In genomic region chr2:152728594-152728993, GRCm38 (mm10) we compare ENCODE assay signal across 8 mouse cellular contexts. TPM values are rescaled to one million over a fixed set of nuclear protein-coding genes. Genes with fewer than 3 reads are reported as not detected.
DNase-seq lines count a peak whose midpoint lies in the region; ATAC-seq and TF ChIP-seq lines count a peak whose summit lies in the region.

No protein-coding gene starts in this region.

- H3K4me3 ChIP-seq in heart, adult 2 months = no peak overlapping the region
- no peak overlapping the region for H3K4me3 ChIP-seq in liver, adult 2 months (ENCODE audit: insufficient read depth, low read depth, low read length)
- H3K4me3 ChIP-seq in intestine, embryonic 14.5 days (ENCODE audit: low read depth, low read length) = no peak overlapping the region
- no peak overlapping the region for H3K4me3 ChIP-seq in myocyte

- H3K4me2 ChIP-seq in intestine, embryonic 14.5 days (ENCODE audit: low read length) = no peak overlapping the region
- H3K4me2 ChIP-seq in myocyte (ENCODE audit: low read depth) = peak overlapping the region; percentile 84

- no peak for TF ChIP-seq CTCF in heart, adult 2 months (IDR thresholded peaks at IDR 0.05)
- TF ChIP-seq CTCF in liver, adult 2 months (IDR thresholded peaks at IDR 0.05; ENCODE audit: low read depth, low read length) = no peak

- H3ac ChIP-seq in myocyte (ENCODE audit: control insufficient read depth, insufficient read length) = no peak overlapping the region

- peak overlapping the region; percentile 8; the same call in 1 of the 2 replicates for H3K9ac ChIP-seq in heart, adult 2 months (ENCODE audit: low read depth, low read length)
- no peak overlapping the region for H3K9ac ChIP-seq in liver, adult 2 months (ENCODE audit: low read depth, low read length)
- no peak overlapping the region for H3K9ac ChIP-seq in intestine, embryonic 14.5 days (ENCODE audit: low read length)

- no peak for ATAC-seq in intestine, embryonic 14.5 days (replicated peaks; ENCODE audit: low FRiP score, low TSS enrichment, low read depth)

- no peak for DNase-seq in heart, adult 2 months
- DNase-seq in heart, adult 18-20 months = no peak
- peak; percentile 62 for DNase-seq in liver, adult 2 months (ENCODE audit: extremely low read depth, low read depth, low spot score)
- DNase-seq in liver = no peak
- no peak for DNase-seq in intestine, embryonic 14.5 days (ENCODE audit: low spot score)
- DNase-seq in cerebellum, adult 9-10 months = no peak
- no peak for DNase-seq in layer of hippocampus, postnatal 25 days (ENCODE audit: extremely low spot score in 1 of 2, low spot score in 1 of 2)

- WGBS in heart, adult 2 months = 75% methylated on average over 7 of the region's 7 CpGs
- WGBS in liver, adult 2 months = 24% methylated on average over 7 of the region's 7 CpGs
- 61% methylated on average over 7 of the region's 7 CpGs for WGBS in intestine, embryonic 14.5 days

- H3K4me1 ChIP-seq in heart, adult 2 months (ENCODE audit: control insufficient read depth, insufficient read depth, low read length) = peaks cover 26% of the 10 kb centered on the region
- peaks cover 14% of the 10 kb centered on the region for H3K4me1 ChIP-seq in liver, adult 2 months (ENCODE audit: control insufficient read depth, insufficient read depth, low read length)
- H3K4me1 ChIP-seq in intestine, embryonic 14.5 days (replicated peaks; ENCODE audit: control insufficient read depth, insufficient read depth, low read length) = peaks cover 39% of the 10 kb centered on the region

- H3K27me3 ChIP-seq in heart, adult 2 months (ENCODE audit: control insufficient read depth, insufficient read depth, low read length) = no peaks in the 10 kb centered on the region
- 0 out of 2 replicates have a peak, but pooled peaks cover 2% of the 10 kb centered on the region for H3K27me3 ChIP-seq in liver, adult 2 months (ENCODE audit: control insufficient read depth, insufficient read depth, low read length)
- H3K27me3 ChIP-seq in intestine, embryonic 14.5 days (replicated peaks; ENCODE audit: control insufficient read depth, insufficient read depth, low read length) = no peaks in the 10 kb centered on the region
- H3K27me3 ChIP-seq in myocyte (ENCODE audit: control insufficient read depth, insufficient read depth, insufficient read length) = no peaks in the 10 kb centered on the region

- H3K79me2 ChIP-seq in heart, adult 2 months (replicated peaks; ENCODE audit: control insufficient read depth, insufficient read depth, low read length) = no peaks in the 10 kb centered on the region
- no peaks in the 10 kb centered on the region for H3K79me2 ChIP-seq in liver, adult 2 months (ENCODE audit: control insufficient read depth, insufficient read depth, low read length)
- no peaks in the 10 kb centered on the region for H3K79me2 ChIP-seq in myocyte (ENCODE audit: control insufficient read depth, insufficient read depth)

- no peak for TF ChIP-seq POLR2A in heart, adult 2 months (IDR thresholded peaks at IDR 0.05; ENCODE audit: insufficient read depth, low read depth, low read length)
- TF ChIP-seq POLR2A in liver, adult 2 months (IDR thresholded peaks at IDR 0.05; ENCODE audit: extremely low read depth, insufficient read depth, low read length) = no peak
- TF ChIP-seq POLR2A in myocyte (IDR thresholded peaks at IDR 0.05; ENCODE audit: insufficient read length, low read depth) = no peak

- TF ChIP-seq EP300 in heart, adult 2 months (IDR thresholded peaks at IDR 0.05; ENCODE audit: insufficient read depth, low read depth, low read length) = no peak

- intact Hi-C loops in heart, adult 2 months (cut with DNase I) = no loop called here

- no peaks in the 10 kb centered on the region for H3K36me3 ChIP-seq in heart, adult 2 months (ENCODE audit: control insufficient read depth, insufficient read depth, low read length)
- H3K36me3 ChIP-seq in liver, adult 2 months (ENCODE audit: control insufficient read depth, insufficient read depth, low read length) = no peaks in the 10 kb centered on the region
- H3K36me3 ChIP-seq in intestine, embryonic 14.5 days (ENCODE audit: control insufficient read depth, insufficient read depth, low read length) = no peaks in the 10 kb centered on the region
- H3K36me3 ChIP-seq in myocyte (ENCODE audit: control insufficient read depth, insufficient read depth) = no peaks in the 10 kb centered on the region

- H3K27ac ChIP-seq in heart, adult 2 months = peak overlapping the region; percentile 93
- peak overlapping the region; percentile 38 for H3K27ac ChIP-seq in liver, adult 2 months (replicated peaks; ENCODE audit: insufficient read depth, low read depth, low read length)
- peak overlapping the region; percentile 88; the same call in 1 of the 2 replicates for H3K27ac ChIP-seq in intestine, embryonic 14.5 days (ENCODE audit: low read depth)

- H3K9me3 ChIP-seq in intestine, embryonic 14.5 days (ENCODE audit: control insufficient read depth, low read length) = no peaks in the 10 kb centered on the region

TF ChIP-seq in myocyte, 11 proteins besides CTCF, POLR2A, EP300 and RAD21:
- no peak for TF ChIP-seq MYOD1 (IDR thresholded peaks at IDR 0.05; ENCODE audit: control insufficient read depth in 1 of 3, insufficient read length in 2 of 3, low read depth in 2 of 3)
- TF ChIP-seq POLR2AphosphoS2 (IDR thresholded peaks at IDR 0.05; ENCODE audit: insufficient read length, low read depth) = no peak
- no peak for TF ChIP-seq CEBPB (IDR thresholded peaks at IDR 0.05; ENCODE audit: insufficient read depth, poor library complexity, severe bottlenecking)
- no peak for TF ChIP-seq REST (IDR thresholded peaks at IDR 0.05; ENCODE audit: insufficient read depth, insufficient read length)
- no peak for TF ChIP-seq TCF12 (IDR thresholded peaks at IDR 0.05; ENCODE audit: insufficient read depth, poor library complexity, severe bottlenecking)
- no peak for TF ChIP-seq TCF3 (IDR thresholded peaks at IDR 0.05; ENCODE audit: insufficient read length, low read depth)
- no peak for TF ChIP-seq SRF (IDR thresholded peaks at IDR 0.05; ENCODE audit: control insufficient read depth, insufficient read length, low read depth)
- TF ChIP-seq E2F4 (IDR thresholded peaks at IDR 0.05; ENCODE audit: insufficient read depth) = no peak
- no peak for TF ChIP-seq MAX (IDR thresholded peaks at IDR 0.05; ENCODE audit: low read depth)
- TF ChIP-seq USF1 (IDR thresholded peaks at IDR 0.05; ENCODE audit: low read depth) = no peak

RNA-seq across cellular contexts. Expression of gene Id1, which starts 7.5 kb away (rescaled TPM):
- 10 to 100 TPM; 56.5 to 59.8 TPM for total RNA-seq in heart, adult 2 months (2021)
- polyA plus RNA-seq in heart, adult 2 months (2012; rRNA removed) = 74.7 and 113 TPM in 2 replicates
- 10 to 100 TPM; 63.7 to 75.1 TPM for total RNA-seq in heart, adult 18-20 months (2021)
- total RNA-seq in liver, adult 2 months (2014; rRNA removed) = 16.4 and 33.0 TPM in 2 replicates
- polyA plus RNA-seq in liver, adult 2 months (2012; rRNA removed) = 19.2 and 33.0 TPM in 2 replicates
- polyA plus RNA-seq in intestine, embryonic 14.5 days (2014; fragmentation: Nextera tagmentation; extraction: Ambion mirVana) = 101 and 109 TPM in 2 replicates
- 59.5 TPM for polyA plus RNA-seq in myocyte (2012; fragmentation: generic; extraction: Trizol)
- total RNA-seq in layer of hippocampus, postnatal 25 days (2021) = 10 to 100 TPM; 19.6 to 22.4 TPM

RNA-seq across cellular contexts. Expression of gene Cox4i2, which starts 25.4 kb away (rescaled TPM):
- 10 to 100 TPM; 12.1 to 18.0 TPM for total RNA-seq in heart, adult 2 months (2021)
- 12.0 and 13.2 TPM in 2 replicates for polyA plus RNA-seq in heart, adult 2 months (2012; rRNA removed)
- 10 to 100 TPM; 11.9 to 15.2 TPM for total RNA-seq in heart, adult 18-20 months (2021)
- total RNA-seq in liver, adult 2 months (2014; rRNA removed) = not detected in 2 replicates
- polyA plus RNA-seq in liver, adult 2 months (2012; rRNA removed) = 0.22 and 0.31 TPM in 2 replicates
- polyA plus RNA-seq in intestine, embryonic 14.5 days (2014; fragmentation: Nextera tagmentation; extraction: Ambion mirVana) = 11.0 and 13.1 TPM in 2 replicates
- polyA plus RNA-seq in myocyte (2012; fragmentation: generic; extraction: Trizol) = not detected
- total RNA-seq in layer of hippocampus, postnatal 25 days (2021) = 1 to 10 TPM; 2.0 to 2.7 TPM

RNA-seq across cellular contexts. Expression of gene Mcts2, which starts 41.8 kb away (rescaled TPM):
- total RNA-seq in heart, adult 2 months (2021) = 10 to 100 TPM; 14.8 to 18.2 TPM
- polyA plus RNA-seq in heart, adult 2 months (2012; rRNA removed) = 8.6 and 12.1 TPM in 2 replicates
- total RNA-seq in heart, adult 18-20 months (2021) = 10 to 100 TPM; 15.8 to 16.4 TPM
- total RNA-seq in liver, adult 2 months (2014; rRNA removed) = 7.2 and 8.9 TPM in 2 replicates
- 2.4 and 3.8 TPM in 2 replicates for polyA plus RNA-seq in liver, adult 2 months (2012; rRNA removed)
- polyA plus RNA-seq in intestine, embryonic 14.5 days (2014; fragmentation: Nextera tagmentation; extraction: Ambion mirVana) = 32.8 and 34.0 TPM in 2 replicates
- 27.0 TPM for polyA plus RNA-seq in myocyte (2012; fragmentation: generic; extraction: Trizol)
- 10 to 100 TPM; 21.2 to 22.8 TPM for total RNA-seq in layer of hippocampus, postnatal 25 days (2021)

RNA-seq across cellular contexts. Expression of gene H13, which starts 59.3 kb away (rescaled TPM):
- 10 to 100 TPM; 33.9 to 37.6 TPM for total RNA-seq in heart, adult 2 months (2021)
- 42.9 and 43.5 TPM in 2 replicates for polyA plus RNA-seq in heart, adult 2 months (2012; rRNA removed)
- 10 to 100 TPM; 32.7 to 39.6 TPM for total RNA-seq in heart, adult 18-20 months (2021)
- total RNA-seq in liver, adult 2 months (2014; rRNA removed) = 65.5 and 86.1 TPM in 2 replicates
- 117 and 148 TPM in 2 replicates for polyA plus RNA-seq in liver, adult 2 months (2012; rRNA removed)
- polyA plus RNA-seq in intestine, embryonic 14.5 days (2014; fragmentation: Nextera tagmentation; extraction: Ambion mirVana) = 108 and 113 TPM in 2 replicates
- 190 TPM for polyA plus RNA-seq in myocyte (2012; fragmentation: generic; extraction: Trizol)
- 10 to 100 TPM; 78.4 to 81.8 TPM for total RNA-seq in layer of hippocampus, postnatal 25 days (2021)

Comparison
In these comparisons a context has a peak if more than half of its experiments do, and no peak if none do; other contexts are left out.
1. H3K27ac ChIP-seq: peak in every context shown above with its lines; median percentile 93 in heart, adult 2 months; 88 in intestine, embryonic 14.5 days; 38 in liver, adult 2 months.